Mouse (Mus musculus) embryo, embryonic 10.5 days (tissue): ENCODE data around the gene Msrb3.
A peak's percentile ranks its signal among the peaks of the same experiment; 100 is the strongest.

ENCODE experiments used
- DNase-seq: peaks from one replicate; pipeline ENCODE4 v3.0.0-alpha.2; 2015; ENCODE audit warnings: low spot score

Msrb3 gene

GRCm38 (mm10) chr10:120861674-120862073 is 37.2 kb downstream of the Msrb3 start:
- no peak for DNase-seq

GRCm38 (mm10) chr10:120861194-120861593 is 37.7 kb downstream of the Msrb3 start:
- no peak for DNase-seq

GRCm38 (mm10) chr10:120857531-120858001 is 41.3 kb downstream of the Msrb3 start:
- DNase-seq = peak; percentile 85

GRCm38 (mm10) chr10:120854329-120854728 is 44.6 kb downstream of the Msrb3 start:
- peak; percentile 61 for DNase-seq

- peak; percentile 65 for DNase-seq
Observed at GRCm38 (mm10) chr10:120853816-120854215, 45.1 kb downstream of the Msrb3 start.

- DNase-seq = no peak
Observed at GRCm38 (mm10) chr10:120851196-120851781, 47.6 kb downstream of the Msrb3 start.

GRCm38 (mm10) chr10:120850391-120851195 is 48.3 kb downstream of the Msrb3 start:
- peak; percentile 70 for DNase-seq

GRCm38 (mm10) chr10:120848677-120849076 is 50.2 kb downstream of the Msrb3 start:
- DNase-seq = no peak

- DNase-seq = no peak
Observed at GRCm38 (mm10) chr10:120847785-120848184, 51.1 kb downstream of the Msrb3 start.

- DNase-seq = no peak
Observed at GRCm38 (mm10) chr10:120839966-120840365, 58.9 kb downstream of the Msrb3 start.

- DNase-seq = no peak
Observed at GRCm38 (mm10) chr10:120834531-120834930, 64.4 kb downstream of the Msrb3 start.

- DNase-seq = no peak
Observed at GRCm38 (mm10) chr10:120833836-120834235, 65.1 kb downstream of the Msrb3 start.

GRCm38 (mm10) chr10:120827761-120828160 is 71.1 kb downstream of the Msrb3 start:
- DNase-seq = no peak

- no peak for DNase-seq
Observed at GRCm38 (mm10) chr10:120826795-120827669, 71.9 kb downstream of the Msrb3 start.

GRCm38 (mm10) chr10:120826381-120826780 is 72.5 kb downstream of the Msrb3 start:
- no peak for DNase-seq

- DNase-seq = peak; percentile 58
Observed at GRCm38 (mm10) chr10:120825594-120825993, 73.3 kb downstream of the Msrb3 start.

- peak; percentile 73 for DNase-seq
Observed at GRCm38 (mm10) chr10:120821491-120822358, 77.2 kb downstream of the Msrb3 start.

- DNase-seq = peak; percentile 38
Observed at GRCm38 (mm10) chr10:120820781-120821300, 78.1 kb downstream of the Msrb3 start.

GRCm38 (mm10) chr10:120815290-120815689 is 83.6 kb downstream of the Msrb3 start:
- no peak for DNase-seq

- no peak for DNase-seq
Observed at GRCm38 (mm10) chr10:120811796-120812443, 87.0 kb downstream of the Msrb3 start.
